Mouse (Mus musculus): ENCODE data around the gene Mmgt2.
"Not testable (repeated sequence)": the region's sequence is repeated elsewhere in the genome, so short reads cannot be mapped to it uniquely, and the experiment has no call there.

Mmgt2 gene

DNA sequence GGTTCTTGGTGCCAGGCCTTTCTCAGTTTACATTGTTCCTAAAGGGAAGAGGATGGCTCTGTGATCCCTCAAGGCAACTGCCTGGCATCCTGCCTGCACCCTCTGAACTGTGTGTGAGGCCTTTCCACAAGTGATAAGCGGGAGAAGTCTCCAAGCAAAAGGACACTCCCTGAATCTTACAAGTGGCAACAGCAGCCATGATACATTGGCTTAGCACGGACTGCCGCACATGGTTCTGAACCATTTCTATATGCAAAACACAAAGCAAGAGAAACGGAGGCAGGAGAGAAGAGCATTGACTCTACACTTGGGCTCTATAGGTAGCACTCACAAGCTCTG, 3.2 kb upstream of the Mmgt2 start:
- in situ Hi-C loops (cut with MboI, MseI), result no loop called here

DNA sequence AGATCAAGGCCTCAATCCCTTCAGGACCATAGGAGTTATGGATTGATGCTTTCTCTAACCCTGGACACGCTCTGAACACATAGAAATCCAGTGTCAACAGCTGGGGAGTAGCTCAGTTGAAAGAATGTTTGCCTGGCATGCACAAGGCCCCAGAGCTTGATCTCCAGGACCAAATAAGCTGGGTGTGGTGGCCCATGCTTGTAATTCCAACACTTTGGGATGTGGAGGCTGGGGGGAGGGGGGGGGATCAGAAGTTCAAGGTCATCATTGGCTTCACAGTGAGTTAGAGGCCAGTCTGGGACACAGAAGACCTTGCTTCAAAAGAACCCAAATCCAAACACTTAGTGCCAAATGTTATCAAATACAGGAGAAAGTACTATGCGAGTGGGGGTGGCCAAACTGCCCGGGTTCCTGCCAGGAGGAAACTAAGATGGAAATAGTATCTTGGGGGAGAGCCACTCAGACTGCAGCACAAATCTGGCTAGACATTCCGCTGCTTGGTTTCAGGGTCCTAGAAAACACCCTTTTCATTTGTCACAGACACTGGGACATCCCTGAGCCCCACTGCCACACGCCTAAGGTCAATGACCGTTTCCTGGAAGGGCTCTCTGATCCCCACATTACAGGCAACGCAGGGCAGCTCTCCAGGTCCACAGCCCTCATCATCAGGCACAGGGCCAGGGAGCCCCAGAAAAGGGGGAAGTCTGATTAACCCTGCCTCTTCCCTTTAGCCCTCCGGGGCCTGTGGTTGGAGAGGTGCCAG, 2.6 kb upstream of the Mmgt2 start:
- in situ Hi-C loops (cut with MboI, MseI), result no loop called here

- in situ Hi-C loops (cut with MboI, MseI), result no loop called here
These were observed 2.0 kb upstream of the Mmgt2 start for GRCm38 (mm10) chr11:62646495-62646843.

GRCm38 (mm10) chr11:62646958-62647515, 1.4 kb upstream of the Mmgt2 start:
- in situ Hi-C loops (cut with MboI, MseI), result no loop called here

DNA sequence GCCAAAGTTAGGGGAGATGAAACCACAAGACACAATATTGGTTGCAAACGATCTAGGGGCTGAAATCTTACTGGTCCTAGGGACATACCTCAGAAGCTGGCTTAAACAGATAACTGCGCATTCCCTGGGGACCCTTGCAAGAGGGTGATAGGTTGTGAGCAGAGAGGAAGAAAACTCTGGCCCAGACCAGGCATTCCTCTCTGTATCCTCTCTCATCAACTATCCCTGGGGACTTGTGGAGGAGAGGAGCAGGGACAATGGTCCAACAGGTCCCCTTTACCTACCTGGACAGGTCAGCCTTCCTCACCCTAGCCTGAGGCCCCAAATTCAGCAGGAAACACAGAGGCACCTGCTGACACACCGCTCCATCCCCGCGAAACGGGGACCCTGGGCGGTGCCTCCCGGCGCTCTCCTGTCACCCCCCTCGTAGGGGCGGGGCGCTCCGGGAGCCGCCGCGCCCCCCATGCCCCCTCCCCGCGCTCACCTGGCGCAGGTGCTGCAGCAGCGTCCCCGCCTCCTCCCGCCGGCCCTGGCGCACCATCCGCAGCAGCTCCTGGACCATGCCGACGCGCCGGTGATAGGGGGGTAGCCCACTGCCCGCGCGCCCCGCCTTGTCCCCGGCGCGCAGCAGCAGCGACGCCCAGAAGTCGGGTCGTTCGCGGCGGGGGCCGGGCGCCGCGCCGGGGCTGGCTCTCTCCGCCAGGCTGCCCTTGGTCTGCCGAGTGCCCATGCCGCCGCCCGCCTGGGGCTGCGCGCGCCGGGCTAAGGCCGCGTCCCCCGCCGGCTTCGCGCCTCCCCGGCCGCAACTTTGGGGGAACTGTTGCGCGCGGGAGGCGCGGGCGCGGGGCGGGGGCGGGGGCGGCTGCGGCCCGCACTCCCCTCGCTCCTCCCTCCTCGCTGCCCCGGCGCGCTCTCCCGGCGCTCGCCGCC, 538 bp upstream of the Mmgt2 start, which contains the start of gene Lrrc75a:
Gene Lrrc75a, minus strand, starts transcription at position 863 of the 930 bp plus-strand sequence.
- in situ Hi-C loops (cut with MboI, MseI), result no loop called here

- in situ Hi-C loops (cut with MboI, MseI), result not testable (repeated sequence)
These were observed 1.3 kb downstream of the Mmgt2 start for GRCm38 (mm10) chr11:62649803-62650202.

GRCm38 (mm10) chr11:62651563-62651962, 3.1 kb downstream of the Mmgt2 start:
- in situ Hi-C loops (cut with MboI, MseI), result no loop called here

DNA sequence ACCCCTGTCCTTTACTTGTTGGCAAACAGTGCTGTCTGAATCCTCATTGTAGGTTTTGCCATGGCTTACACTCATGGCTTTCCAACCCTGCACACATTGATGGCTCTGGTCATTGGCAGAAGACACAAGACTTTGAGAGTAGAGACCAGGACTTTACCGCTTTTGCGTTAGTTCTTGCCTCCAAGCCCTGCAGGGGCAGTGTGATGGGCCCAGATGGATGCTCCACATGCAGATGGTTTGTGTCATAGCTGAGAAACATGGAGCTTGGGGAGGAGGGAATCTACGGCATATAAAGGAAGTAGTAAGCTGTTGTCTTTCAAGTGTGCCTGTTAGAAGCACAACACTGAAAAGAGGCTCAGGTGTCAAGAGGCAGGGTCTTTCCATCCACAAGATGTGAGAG, 3.6 kb downstream of the Mmgt2 start:
- in situ Hi-C loops (cut with MboI, MseI), result no loop called here

DNA sequence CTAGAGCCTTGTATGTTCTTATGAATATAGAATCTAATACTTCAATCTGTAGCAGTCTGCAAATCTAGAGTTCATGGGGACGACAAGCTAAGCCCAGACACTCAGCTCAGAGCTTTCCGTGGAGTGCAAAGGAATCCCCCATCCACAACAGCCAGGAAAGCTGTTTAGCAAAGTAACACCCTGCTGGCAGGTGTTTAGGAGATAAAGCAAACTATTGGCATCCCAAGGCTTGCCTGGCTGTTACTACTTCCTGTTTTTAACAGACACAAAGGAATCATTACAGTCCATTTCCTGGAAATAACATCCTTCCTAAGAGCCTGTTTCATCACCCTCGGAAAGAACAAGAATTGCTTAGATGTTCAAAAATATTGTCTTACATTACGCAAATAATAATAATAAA, 12.4 kb downstream of the Mmgt2 start:
- in situ Hi-C loops (cut with MboI, MseI), result no loop called here

DNA sequence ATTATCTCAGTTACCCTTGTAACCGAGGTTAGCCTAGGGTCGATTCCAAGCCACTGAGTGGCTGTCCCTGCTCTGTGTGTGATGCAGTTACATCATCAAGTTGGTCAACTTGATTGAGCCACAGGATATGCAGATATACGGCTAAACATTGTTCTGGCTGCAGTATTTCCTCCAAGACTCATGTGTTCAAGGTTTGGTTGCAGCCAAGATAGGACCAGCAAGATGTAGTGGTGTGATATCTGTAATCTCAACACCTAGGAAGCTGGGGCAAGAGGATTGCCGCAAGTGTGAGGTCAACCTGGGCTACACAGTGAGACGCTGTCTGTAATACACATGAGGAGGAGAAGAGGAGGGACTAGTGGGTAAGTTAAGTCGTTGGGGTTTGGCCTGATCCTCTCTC, 15.8 kb downstream of the Mmgt2 start:
- in situ Hi-C loops (cut with MboI, MseI), result no loop called here

- in situ Hi-C loops (cut with MboI, MseI), result no loop called here
These were observed 20.5 kb downstream of the Mmgt2 start for GRCm38 (mm10) chr11:62668986-62669385.

DNA sequence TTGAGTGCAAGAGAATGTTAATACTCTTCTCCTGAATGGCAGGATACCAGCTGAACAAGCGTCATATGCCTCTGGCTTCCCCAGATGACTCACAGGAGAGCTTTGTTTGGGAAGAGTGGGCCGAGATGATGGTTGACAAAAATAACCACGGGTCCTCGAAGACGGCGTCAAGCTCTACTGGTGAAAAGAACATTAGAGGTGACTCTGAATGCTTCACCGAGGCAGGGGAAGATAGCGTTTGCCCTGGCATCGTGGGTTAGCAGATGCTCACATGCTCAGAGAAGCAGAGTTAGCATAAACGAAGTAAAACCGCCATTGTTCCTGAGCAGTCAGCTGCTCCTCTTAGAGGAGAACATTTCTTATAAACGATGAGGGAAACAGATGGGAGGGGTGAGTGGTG, 21.0 kb downstream of the Mmgt2 start:
- in situ Hi-C loops (cut with MboI, MseI), result no loop called here

- in situ Hi-C loops (cut with MboI, MseI), result no loop called here
These were observed 21.5 kb downstream of the Mmgt2 start for GRCm38 (mm10) chr11:62670006-62670405.

DNA sequence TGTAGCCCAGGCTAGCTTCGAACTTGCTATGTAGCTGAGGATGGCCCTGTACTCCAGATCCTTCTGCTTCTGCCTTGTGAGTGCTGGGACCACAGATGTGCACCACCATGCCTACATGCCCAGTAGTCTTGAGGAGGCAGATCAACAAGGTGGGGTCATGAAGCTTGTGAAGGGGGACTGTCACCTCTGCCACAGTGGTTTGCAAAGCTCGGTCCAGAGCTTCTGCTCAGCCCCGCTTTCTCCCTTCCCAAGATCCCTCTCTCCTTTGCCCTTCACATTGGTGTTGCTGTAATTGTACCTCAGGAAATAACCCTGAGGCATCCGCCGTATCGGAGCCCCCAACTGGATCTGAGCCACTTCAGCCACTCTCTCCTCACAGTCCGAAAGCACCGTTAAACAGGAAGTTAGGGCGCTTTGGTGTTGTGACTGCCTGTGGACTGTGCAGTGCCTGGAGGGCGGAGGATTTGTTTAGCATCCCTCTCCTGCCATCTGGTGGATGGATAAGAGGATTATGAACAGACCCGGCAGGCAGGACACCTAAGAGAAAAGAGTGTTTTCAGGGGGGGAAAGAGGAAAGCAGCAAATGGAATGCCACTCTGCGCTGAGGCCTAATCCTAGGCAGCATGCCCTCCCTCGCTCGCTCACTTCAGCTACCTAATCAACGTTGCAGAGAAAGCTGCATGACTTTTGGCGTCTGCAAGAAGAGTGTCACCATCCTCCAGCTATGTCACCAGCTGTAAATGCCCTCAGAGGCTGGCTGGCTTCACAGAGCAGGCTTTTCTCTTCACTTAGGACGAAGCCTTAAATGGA, 27.2 kb downstream of the Mmgt2 start:
- in situ Hi-C loops (cut with MboI, MseI), result loop anchor here (5.0 kb wide), 1 partner anchor 63 kb away; no protein-coding TSS in a partner anchor

DNA sequence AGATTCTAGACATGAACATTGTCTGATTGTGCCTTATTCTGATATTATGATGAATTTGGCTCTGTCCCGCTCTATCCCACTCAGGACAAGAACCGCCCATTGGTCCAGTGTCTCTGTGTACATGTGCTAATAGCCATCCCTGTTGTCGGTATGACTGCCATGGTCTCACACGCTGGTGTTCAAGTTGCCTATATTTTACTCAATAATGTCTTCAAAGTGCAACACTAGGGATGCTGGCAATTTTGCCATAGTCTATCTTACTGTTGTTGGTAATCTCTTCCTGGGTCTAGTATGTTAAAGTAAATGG, 27.8 kb downstream of the Mmgt2 start:
- in situ Hi-C loops (cut with MboI, MseI), result loop anchor here (5.0 kb wide), 1 partner anchor 64 kb away; no protein-coding TSS in a partner anchor

DNA sequence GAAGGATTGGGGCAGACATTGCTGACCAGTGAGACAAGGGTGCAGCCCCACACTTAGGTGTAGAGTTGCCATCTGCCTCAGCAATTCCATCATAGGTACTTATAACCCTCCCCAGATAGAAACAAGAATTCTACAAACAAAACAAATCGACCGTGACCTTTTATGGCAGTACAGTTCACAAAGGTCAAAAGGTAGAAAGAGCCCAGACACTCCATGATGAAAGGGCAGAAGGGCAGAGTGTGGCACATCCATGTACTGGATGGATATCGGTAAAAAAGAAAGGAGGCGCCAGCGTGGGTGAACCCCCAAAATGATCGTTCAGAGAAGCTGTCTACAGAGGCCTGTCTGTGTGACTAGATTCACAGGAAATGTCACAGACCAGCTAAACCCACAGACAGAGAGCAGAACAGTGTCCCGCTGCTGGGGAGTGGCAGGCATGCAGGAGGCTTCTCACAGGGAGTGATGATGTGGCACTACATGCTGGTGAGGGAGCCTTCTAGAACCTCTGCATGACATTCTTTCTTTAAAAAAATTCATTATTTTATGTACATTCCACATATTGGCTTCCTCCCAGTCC, 30.4 kb downstream of the Mmgt2 start:
- in situ Hi-C loops (cut with MboI, MseI), result loop anchor here (5.0 kb wide), 1 partner anchor 67 kb away; no protein-coding TSS in a partner anchor

DNA sequence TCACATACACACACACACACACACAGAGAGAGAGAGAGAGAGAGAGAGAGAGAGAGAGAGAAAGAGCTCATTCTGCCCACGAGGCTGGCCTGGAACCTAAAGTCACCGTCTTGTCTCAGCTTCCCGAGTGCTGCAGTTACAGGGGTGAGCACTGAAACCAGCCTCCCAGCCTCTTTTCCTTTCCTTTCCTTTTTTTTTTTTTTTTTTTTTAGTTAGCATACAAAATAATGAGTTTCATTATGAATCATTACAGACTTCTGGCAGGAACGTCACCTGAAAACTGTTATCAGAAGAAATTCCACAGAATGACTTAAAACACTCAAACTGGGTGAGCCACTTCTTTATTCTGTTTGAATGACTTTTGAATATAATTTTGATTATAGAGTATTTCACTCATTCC, 31.5 kb downstream of the Mmgt2 start:
- in situ Hi-C loops (cut with MboI, MseI), result loop anchor here (5.0 kb wide), 1 partner anchor 68 kb away; no protein-coding TSS in a partner anchor

DNA sequence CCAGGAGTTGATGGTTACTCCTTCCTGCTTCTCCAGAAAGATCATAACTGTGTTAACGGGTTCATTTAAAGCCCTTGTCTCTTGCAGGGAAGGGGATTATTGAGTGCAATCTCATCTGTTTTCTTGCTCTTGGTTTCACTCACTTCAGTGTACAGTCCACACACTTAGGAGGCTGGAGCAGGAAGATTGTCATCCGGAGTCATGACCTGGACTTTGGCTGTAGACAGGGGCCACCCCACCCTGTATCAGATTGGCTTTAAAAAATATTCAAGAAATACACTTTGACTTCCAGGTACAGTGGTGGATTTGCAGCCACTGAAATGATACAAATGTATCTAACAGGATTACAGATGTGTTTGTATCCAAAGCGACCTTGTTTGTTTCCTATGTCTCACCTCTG, 43.1 kb downstream of the Mmgt2 start:
- in situ Hi-C loops (cut with MboI, MseI), result no loop called here

- in situ Hi-C loops (cut with MboI, MseI), result no loop called here
These were observed 45.1 kb downstream of the Mmgt2 start for GRCm38 (mm10) chr11:62693299-62694184.

GRCm38 (mm10) chr11:62695126-62695525, 46.7 kb downstream of the Mmgt2 start:
- in situ Hi-C loops (cut with MboI, MseI), result no loop called here
